Mouse (Mus musculus) liver, postnatal 0 days (tissue): ENCODE results near the gene Rabgap1l.

Experiments used
- CTCF ChIP-seq: sonication (generic); IDR thresholded peaks from 2 replicates; pipeline ENCODE4 v1.5.1; 2016; ENCODE audit warnings: antibody characterized with exemption, low read depth
- EP300 ChIP-seq: IDR thresholded peaks from 2 replicates; pipeline ENCODE4 v1.6.1; 2016; ENCODE audit warnings: antibody characterized with exemption, low read depth, mild to moderate bottlenecking

- TF ChIP-seq CTCF (no peak), EP300 (no peak)
These were observed 244.8 kb downstream of the Rabgap1l start for GRCm38 (mm10) chr1:160547934-160548876.
